ENCODE assay signal across 10 mouse cellular contexts in genomic region chr7:16002171-16002570, GRCm38 (mm10). TPM values are rescaled to one million over a fixed set of nuclear protein-coding genes. Genes with fewer than 3 reads are reported as not detected.
DNase-seq lines count a peak whose midpoint lies in the region; ATAC-seq lines count a peak whose summit lies in the region.
"Had no signal": no experiment of that assay in that cellular context is flagged by ENCODE, and none has a peak within 500 bp of the region (broad histone marks: within the 10 kb centered on the region; RNA-seq: fewer than 3 reads in every experiment).

No protein-coding gene starts in this region.

- no peaks in the 10 kb centered on the region for H3K27me3 ChIP-seq in liver, embryonic 15.5 days
- no peaks in the 10 kb centered on the region for H3K27me3 ChIP-seq in liver, embryonic 11.5 days (replicated peaks; ENCODE audit: control insufficient read depth, insufficient read depth, low read length)
- H3K27me3 ChIP-seq in heart, embryonic 12.5 days (replicated peaks) = no peaks in the 10 kb centered on the region
- no peaks in the 10 kb centered on the region for H3K27me3 ChIP-seq in midbrain, embryonic 13.5 days
- no peaks in the 10 kb centered on the region for H3K27me3 ChIP-seq in midbrain, embryonic 14.5 days (ENCODE audit: control insufficient read depth, insufficient read depth, low read length)

- intact Hi-C loops in left cerebral cortex, postnatal 25 days (cut with DNase I) = loop anchor here (2.0 kb wide), 1 partner anchor 45 kb away; the partner anchor contains the start of gene Bicra

- H3K36me3 ChIP-seq in liver, embryonic 15.5 days (replicated peaks) = peaks cover 10% of the 10 kb centered on the region; the same call in 1 of the 2 replicates
- 0 out of 2 replicates have a peak, but pooled peaks cover 3% of the 10 kb centered on the region for H3K36me3 ChIP-seq in liver, embryonic 11.5 days (ENCODE audit: control insufficient read depth, insufficient read depth, low read length)
- peaks cover 28% of the 10 kb centered on the region for H3K36me3 ChIP-seq in heart, embryonic 12.5 days
- H3K36me3 ChIP-seq in midbrain, embryonic 13.5 days = peaks cover 16% of the 10 kb centered on the region
- peaks cover 16% of the 10 kb centered on the region for H3K36me3 ChIP-seq in midbrain, embryonic 14.5 days (ENCODE audit: control insufficient read depth, insufficient read depth, low read length)

- WGBS in liver, embryonic 15.5 days (ENCODE audit: insufficient replicate concordance) = 50% methylated on average over 5 of the region's 5 CpGs
- 65% methylated on average over 5 of the region's 5 CpGs for WGBS in liver, embryonic 11.5 days
- WGBS in heart, embryonic 12.5 days = 83% methylated on average over 5 of the region's 5 CpGs
- WGBS in midbrain, embryonic 13.5 days = 93% methylated on average over 5 of the region's 5 CpGs
- 89% methylated on average over 5 of the region's 5 CpGs for WGBS in midbrain, embryonic 14.5 days

- no peak for DNase-seq in liver, embryonic 11.5 days (ENCODE audit: low spot score)
- peak; percentile 77 to 94 for DNase-seq in left cerebral cortex, postnatal 25 days (ENCODE audit: low spot score in 2 of 2)
- peak; percentile 74 for DNase-seq in right cerebral cortex, postnatal 25 days
- DNase-seq in midbrain, embryonic 14.5 days = no peak

- peaks cover 44% of the 10 kb centered on the region for H3K4me1 ChIP-seq in liver, embryonic 15.5 days (replicated peaks)
- peaks cover 18% of the 10 kb centered on the region for H3K4me1 ChIP-seq in liver, embryonic 11.5 days (replicated peaks; ENCODE audit: control insufficient read depth, insufficient read depth, low read length)
- peaks cover 24% of the 10 kb centered on the region for H3K4me1 ChIP-seq in brown adipose tissue, adult 24 weeks (ENCODE audit: control insufficient read depth, insufficient read depth, insufficient read length, low read length)
- H3K4me1 ChIP-seq in heart, embryonic 12.5 days (replicated peaks) = peaks cover 40% of the 10 kb centered on the region
- H3K4me1 ChIP-seq in midbrain, embryonic 13.5 days (replicated peaks) = peaks cover 4% of the 10 kb centered on the region; the same call in 1 of the 2 replicates
- H3K4me1 ChIP-seq in midbrain, embryonic 14.5 days (ENCODE audit: control insufficient read depth, insufficient read depth, low read length) = no peaks in the 10 kb centered on the region

- H3K4me3 ChIP-seq in liver, embryonic 15.5 days (replicated peaks) = no peak overlapping the region
- H3K4me3 ChIP-seq in liver, embryonic 11.5 days (ENCODE audit: low read depth, low read length) = no peak overlapping the region
- no peak overlapping the region for H3K4me3 ChIP-seq in brown adipose tissue, adult 24 weeks (ENCODE audit: insufficient read depth, low read depth, low read length)
- no peak overlapping the region for H3K4me3 ChIP-seq in heart, embryonic 12.5 days
- no peak overlapping the region for H3K4me3 ChIP-seq in midbrain, embryonic 13.5 days (replicated peaks)
- H3K4me3 ChIP-seq in midbrain, embryonic 14.5 days (replicated peaks; ENCODE audit: low read depth, low read length) = no peak overlapping the region

- H3K9me3 ChIP-seq in liver, embryonic 15.5 days (replicated peaks) = no peaks in the 10 kb centered on the region
- no peaks in the 10 kb centered on the region for H3K9me3 ChIP-seq in liver, embryonic 11.5 days (ENCODE audit: control insufficient read depth, low read length)
- H3K9me3 ChIP-seq in heart, embryonic 12.5 days (replicated peaks) = no peaks in the 10 kb centered on the region
- H3K9me3 ChIP-seq in midbrain, embryonic 13.5 days = no peaks in the 10 kb centered on the region
- no peaks in the 10 kb centered on the region for H3K9me3 ChIP-seq in midbrain, embryonic 14.5 days (ENCODE audit: control insufficient read depth, low read length)

- H3K9ac ChIP-seq in liver, embryonic 15.5 days = no peak overlapping the region
- no peak overlapping the region for H3K9ac ChIP-seq in liver, embryonic 11.5 days (ENCODE audit: low read depth, low read length)
- H3K9ac ChIP-seq in heart, embryonic 12.5 days = no peak overlapping the region
- no peak overlapping the region for H3K9ac ChIP-seq in midbrain, embryonic 13.5 days (replicated peaks)
- H3K9ac ChIP-seq in midbrain, embryonic 14.5 days (replicated peaks; ENCODE audit: low read length) = no peak overlapping the region
- H3K9ac ChIP-seq: liver, embryonic 14.5 days had no signal

- ATAC-seq in liver, embryonic 15.5 days (ENCODE audit: insufficient read depth) = no peak
- ATAC-seq in liver, embryonic 11.5 days (replicated peaks; ENCODE audit: low FRiP score) = no peak
- no peak for ATAC-seq in heart, embryonic 12.5 days (ENCODE audit: insufficient number of reproducible peaks, low FRiP score)
- ATAC-seq in midbrain, embryonic 13.5 days = no peak
- ATAC-seq in midbrain, embryonic 14.5 days (ENCODE audit: low FRiP score, low TSS enrichment) = no peak

- 0 out of 2 replicates have a peak overlapping the region, but pooled peaks have one; percentile 19 for H3K27ac ChIP-seq in liver, embryonic 15.5 days (replicated peaks)
- no peak overlapping the region for H3K27ac ChIP-seq in liver, embryonic 11.5 days (ENCODE audit: low read depth, low read length)
- peak overlapping the region; percentile 69 for H3K27ac ChIP-seq in brown adipose tissue, adult 24 weeks (replicated peaks; ENCODE audit: low read depth, low read length)
- H3K27ac ChIP-seq in heart, embryonic 12.5 days (ENCODE audit: poor library complexity, severe bottlenecking) = 0 out of 2 replicates have a peak overlapping the region, but pooled peaks have one; percentile 24
- H3K27ac ChIP-seq in midbrain, embryonic 13.5 days = no peak overlapping the region
- no peak overlapping the region for H3K27ac ChIP-seq in midbrain, embryonic 14.5 days (replicated peaks; ENCODE audit: low read depth, low read length)
- H3K27ac ChIP-seq: liver, embryonic 14.5 days had no signal

- no peak overlapping the region for H3K4me2 ChIP-seq in liver, embryonic 15.5 days
- H3K4me2 ChIP-seq in liver, embryonic 11.5 days = no peak overlapping the region
- no peak overlapping the region for H3K4me2 ChIP-seq in heart, embryonic 12.5 days
- H3K4me2 ChIP-seq in midbrain, embryonic 13.5 days (replicated peaks) = no peak overlapping the region
- no peak overlapping the region for H3K4me2 ChIP-seq in midbrain, embryonic 14.5 days (ENCODE audit: low read length)

RNA-seq across cellular contexts. Expression of gene Ehd2, which starts 34.8 kb away (rescaled TPM):
- 4.1 and 4.6 TPM in 2 replicates for polyA plus RNA-seq in liver, embryonic 15.5 days (2015; fragmentation: Nextera tagmentation; extraction: Ambion mirVana)
- 7.5 and 10.8 TPM in 2 replicates for polyA plus RNA-seq in liver, embryonic 11.5 days (2014; fragmentation: Nextera tagmentation; extraction: Ambion mirVana)
- 141 and 148 TPM in 2 replicates for polyA plus RNA-seq in brown adipose tissue, adult 24 weeks (2012; ENCODE audit: insufficient read depth, insufficient read length, missing spikeins)
- 35.2 and 37.9 TPM in 2 replicates for polyA plus RNA-seq in heart, embryonic 12.5 days (2016; fragmentation: Nextera tagmentation; extraction: Ambion mirVana)
- total RNA-seq in left cerebral cortex, postnatal 25 days (2021) = 1 to 10 TPM; 4.7 to 8.4 TPM
- polyA plus RNA-seq in midbrain, embryonic 13.5 days (2015; fragmentation: Nextera tagmentation; extraction: Ambion mirVana) = 3.3 and 4.7 TPM in 2 replicates
- 3.1 and 3.9 TPM in 2 replicates for polyA plus RNA-seq in midbrain, embryonic 14.5 days (2014; fragmentation: Nextera tagmentation; extraction: Ambion mirVana)

RNA-seq across cellular contexts. Expression of gene Bicra, which starts 45.5 kb away (rescaled TPM):
- polyA plus RNA-seq in liver, embryonic 15.5 days (2015; fragmentation: Nextera tagmentation; extraction: Ambion mirVana) = 1.6 and 1.9 TPM in 2 replicates
- 5.3 and 7.3 TPM in 2 replicates for polyA plus RNA-seq in liver, embryonic 11.5 days (2014; fragmentation: Nextera tagmentation; extraction: Ambion mirVana)
- 6.1 and 7.4 TPM in 2 replicates for polyA plus RNA-seq in brown adipose tissue, adult 24 weeks (2012; ENCODE audit: insufficient read depth, insufficient read length, missing spikeins)
- polyA plus RNA-seq in heart, embryonic 12.5 days (2016; fragmentation: Nextera tagmentation; extraction: Ambion mirVana) = 5.9 and 6.4 TPM in 2 replicates
- total RNA-seq in left cerebral cortex, postnatal 25 days (2021) = 10 to 100 TPM; 12.6 to 14.3 TPM
- 7.9 and 10.2 TPM in 2 replicates for polyA plus RNA-seq in midbrain, embryonic 13.5 days (2015; fragmentation: Nextera tagmentation; extraction: Ambion mirVana)
- polyA plus RNA-seq in midbrain, embryonic 14.5 days (2014; fragmentation: Nextera tagmentation; extraction: Ambion mirVana) = 6.5 and 9.0 TPM in 2 replicates

RNA-seq across cellular contexts. Expression of gene Nop53, which starts 56.3 kb away (rescaled TPM):
- polyA plus RNA-seq in liver, embryonic 15.5 days (2015; fragmentation: Nextera tagmentation; extraction: Ambion mirVana) = 76.1 and 81.2 TPM in 2 replicates
- polyA plus RNA-seq in liver, embryonic 11.5 days (2014; fragmentation: Nextera tagmentation; extraction: Ambion mirVana) = 217 and 219 TPM in 2 replicates
- 86.7 and 98.8 TPM in 2 replicates for polyA plus RNA-seq in brown adipose tissue, adult 24 weeks (2012; ENCODE audit: insufficient read depth, insufficient read length, missing spikeins)
- polyA plus RNA-seq in heart, embryonic 12.5 days (2016; fragmentation: Nextera tagmentation; extraction: Ambion mirVana) = 122 and 126 TPM in 2 replicates
- total RNA-seq in left cerebral cortex, postnatal 25 days (2021) = 100 to 1,000 TPM in 1 of 2 experiments, 10 to 100 TPM in 1; 98.5 to 104 TPM
- 140 and 151 TPM in 2 replicates for polyA plus RNA-seq in midbrain, embryonic 13.5 days (2015; fragmentation: Nextera tagmentation; extraction: Ambion mirVana)
- polyA plus RNA-seq in midbrain, embryonic 14.5 days (2014; fragmentation: Nextera tagmentation; extraction: Ambion mirVana) = 135 and 136 TPM in 2 replicates

RNA-seq across cellular contexts. Expression of gene Zfp541, which starts 59.4 kb away (rescaled TPM):
- polyA plus RNA-seq in liver, embryonic 15.5 days (2015; fragmentation: Nextera tagmentation; extraction: Ambion mirVana) = not detected in 2 replicates
- polyA plus RNA-seq in liver, embryonic 11.5 days (2014; fragmentation: Nextera tagmentation; extraction: Ambion mirVana) = not detected in 2 replicates
- not detected in 2 replicates for polyA plus RNA-seq in brown adipose tissue, adult 24 weeks (2012; ENCODE audit: insufficient read depth, insufficient read length, missing spikeins)
- 0.05 TPM in 1 of 2 replicates, not detected in the other for polyA plus RNA-seq in heart, embryonic 12.5 days (2016; fragmentation: Nextera tagmentation; extraction: Ambion mirVana)
- total RNA-seq in left cerebral cortex, postnatal 25 days (2021) = under 1 TPM; 0.50 TPM
- polyA plus RNA-seq in midbrain, embryonic 13.5 days (2015; fragmentation: Nextera tagmentation; extraction: Ambion mirVana) = not detected in 2 replicates
- polyA plus RNA-seq in midbrain, embryonic 14.5 days (2014; fragmentation: Nextera tagmentation; extraction: Ambion mirVana) = 0.09 and 0.13 TPM in 2 replicates
- total RNA-seq: adrenal gland, adult 18-20 months had no signal

Comparison
In these comparisons a context has a peak if more than half of its experiments do, and no peak if none do; other contexts are left out.
1. H3K27ac ChIP-seq: peak in liver, embryonic 15.5 days (single experiment), brown adipose tissue, adult 24 weeks (single experiment) and heart, embryonic 12.5 days (single experiment); none in liver, embryonic 11.5 days (single experiment), midbrain, embryonic 13.5 days (single experiment) and midbrain, embryonic 14.5 days (single experiment).
2. DNase-seq: peak in left cerebral cortex, postnatal 25 days (2 of 2) and right cerebral cortex, postnatal 25 days (single experiment); none in liver, embryonic 11.5 days (single experiment) and midbrain, embryonic 14.5 days (single experiment).